Mouse (Mus musculus): ENCODE results near the gene Zfp454.

Gene Zfp454

GRCm38 (mm10) chr11:50845951-50846350, 41.5 kb downstream of the Zfp454 start:
- no peak for DNase-seq (ENCODE audit: extremely low read depth, low read depth, low spot score)

- DNase-seq (ENCODE audit: extremely low read depth, low read depth, low spot score), result no peak
Measured at GRCm38 (mm10) chr11:50841023-50841735, 46.3 kb downstream of the Zfp454 start, which contains the start of gene Zfp879. Gene Zfp879, minus strand, starts transcription at chr11:50841552.

GRCm38 (mm10) chr11:50835727-50836126, 51.7 kb downstream of the Zfp454 start:
- no peak for DNase-seq (ENCODE audit: extremely low read depth, low read depth, low spot score)

GRCm38 (mm10) chr11:50827010-50827953, 60.2 kb downstream of the Zfp454 start, which contains the start of gene Zfp354c:
Gene Zfp354c, minus strand, starts transcription at chr11:50827724.
- no peak for DNase-seq (ENCODE audit: extremely low read depth, low read depth, low spot score)

GRCm38 (mm10) chr11:50826214-50826613, 61.2 kb downstream of the Zfp454 start:
- DNase-seq (ENCODE audit: extremely low read depth, low read depth, low spot score), result no peak
